Mouse (Mus musculus): ENCODE results near the gene Acads.

DNA sequence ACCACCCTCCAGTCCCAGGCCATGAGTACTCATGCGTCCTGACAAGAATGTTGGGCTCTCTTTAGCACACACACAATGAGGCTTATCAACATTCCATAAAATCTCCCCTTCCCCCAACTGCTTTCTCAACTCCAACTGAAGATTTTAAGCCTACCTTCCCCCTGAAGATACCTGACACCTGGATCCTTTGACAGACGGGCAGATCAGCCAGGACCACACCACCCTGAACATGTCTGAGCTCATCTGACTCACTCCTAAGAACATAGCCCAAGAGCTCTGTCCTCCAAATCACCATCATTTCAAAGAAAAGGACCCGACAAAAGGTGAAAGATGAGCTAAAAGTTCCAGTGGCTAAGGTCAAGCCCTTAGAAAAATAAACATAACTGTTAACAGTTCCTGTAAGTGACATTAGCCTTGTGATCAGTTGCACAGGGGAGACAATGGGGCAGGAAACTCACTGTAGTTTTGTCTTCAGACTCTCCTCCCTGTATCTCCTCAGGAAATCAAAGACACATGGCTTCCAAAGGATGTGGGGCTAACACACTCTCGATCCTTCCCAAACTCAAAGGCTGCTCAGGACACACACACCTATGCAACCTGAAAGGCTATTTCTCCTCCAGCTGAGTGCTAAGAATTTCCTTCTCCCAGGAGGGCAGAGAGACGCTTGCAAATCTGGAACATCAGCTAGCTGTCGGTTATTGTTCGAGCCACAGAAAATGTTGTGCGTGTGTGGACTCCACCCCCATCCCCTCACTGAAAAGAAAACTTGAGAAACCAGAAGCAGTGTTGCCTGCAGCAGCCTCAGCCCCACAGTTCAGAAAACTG lies 33.2 kb upstream of the Acads start:
- no peak for TF ChIP-seq CTCF (IDR thresholded peaks at IDR 0.05; ENCODE audit: extremely low read depth, insufficient read depth, insufficient read length, insufficient replicate concordance)
- no peak for TF ChIP-seq POLR2A (IDR thresholded peaks at IDR 0.05; ENCODE audit: low read depth, low read length)
